Mouse (Mus musculus) intestine, embryonic 15.5 days (tissue): ENCODE measurements around the gene Nupl2. TPM values are rescaled to one million over a fixed set of nuclear protein-coding genes. Genes with fewer than 3 reads are reported as not detected.

Source experiments
- ATAC-seq: fragments of 200-750 bp; cut with Nextera tagmentation; 2 replicates; pipeline ENCODE4 v1.8.0; 2017; ENCODE audit warnings: moderate TSS enrichment, moderate library complexity
- H3K27ac ChIP-seq: fragments of 300-500 bp; sonication (generic); 2 replicates; pipeline ENCODE4 v1.5.1; 2015; ENCODE audit warnings: mild to moderate bottlenecking, inconsistent platforms
- H3K27me3 ChIP-seq: fragments of 300-500 bp; sonication (generic); replicated peaks from 2 replicates; pipeline ENCODE4 v1.6.1; 2015; ENCODE audit warnings: inconsistent platforms
- H3K36me3 ChIP-seq: fragments of 300-500 bp; sonication (generic); 2 replicates; pipeline ENCODE4 v1.6.1; 2015; ENCODE audit warnings: inconsistent platforms
- H3K4me1 ChIP-seq: fragments of 300-500 bp; sonication (generic); replicated peaks from 2 replicates; pipeline ENCODE4 v1.6.1; 2015; ENCODE audit warnings: inconsistent platforms
- H3K4me2 ChIP-seq: fragments of 300-500 bp; sonication (generic); replicated peaks from 2 replicates; pipeline ENCODE4 v1.6.1; 2015; ENCODE audit warnings: mild to moderate bottlenecking, inconsistent platforms
- H3K4me3 ChIP-seq: fragments of 300-500 bp; sonication (generic); replicated peaks from 2 replicates; pipeline ENCODE4 v1.5.1; 2015; ENCODE audit warnings: inconsistent platforms
- H3K9ac ChIP-seq: fragments of 300-500 bp; sonication (generic); 2 replicates; pipeline ENCODE4 v1.6.1; 2015; ENCODE audit warnings: inconsistent platforms
- H3K9me3 ChIP-seq: fragments of 300-500 bp; sonication (generic); 2 replicates; pipeline ENCODE4 v1.6.1; 2016; ENCODE audit warnings: inconsistent platforms
- WGBS: fragments of 180-500 bp; shearing (Covaris S2); methylation state at CpG from one replicate; pipeline ENCODE4 v1.1.7; 2015; 5-methylcytosine and 5-hydroxymethylcytosine counted together
- polyA plus RNA-seq: library from polyadenylated mRNA; unstranded; fragments of >200 nt; fragmentation: Nextera tagmentation; extraction: Ambion mirVana; gene quantifications from 2 replicates; pipeline ENCODE4 v1.2.1, GENCODE M21; 2015

The Nupl2 gene
- polyA plus RNA-seq = 12.3 and 12.8 TPM in 2 replicates

DNA sequence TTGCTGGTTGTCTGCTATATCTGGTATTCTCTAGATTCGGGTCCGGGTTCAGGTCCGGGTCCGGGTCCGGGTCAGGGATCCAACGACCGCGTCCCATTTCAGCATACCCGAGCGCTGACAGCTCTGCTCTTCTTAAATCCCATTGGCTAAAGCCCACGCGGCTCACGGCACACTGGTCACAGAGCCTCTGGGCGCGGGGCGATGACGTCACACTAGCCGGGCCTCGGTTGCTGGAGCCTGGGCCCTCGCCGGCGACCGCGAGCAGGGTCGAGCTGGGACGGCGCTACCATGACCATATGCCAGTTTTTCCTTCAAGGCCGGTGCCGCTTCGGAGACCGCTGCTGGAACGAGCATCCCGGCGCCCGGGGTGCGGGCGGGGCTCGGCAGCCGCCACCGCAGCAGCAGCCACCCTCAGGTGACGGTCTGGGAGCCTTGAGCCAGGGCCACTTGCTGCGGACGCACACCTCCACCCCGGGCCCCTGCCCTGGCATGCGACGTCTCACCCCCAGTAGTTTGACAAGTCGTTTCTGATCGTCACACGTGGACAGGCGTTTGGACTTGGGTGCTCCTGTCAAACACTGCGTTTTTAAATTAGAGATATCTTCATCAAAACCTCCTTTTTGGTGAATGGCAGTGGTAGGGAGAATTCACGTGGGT lies at the start of gene Nupl2:
Gene Nupl2, plus strand, starts transcription at position 175 of the 657 bp plus-strand sequence.
- Histone ChIP-seq H3K4me1 (peaks cover 3% of the 10 kb centered on the region; the same call in 1 of the 2 replicates), H3K4me3 (peak within 1 kb of the TSS; percentile 91), H3K4me2 (peak within 1 kb of the TSS; percentile 78), H3K27ac (peak within 1 kb of the TSS; percentile 70; the same call in 1 of the 2 replicates), H3K9ac (peak within 1 kb of the TSS; percentile 92), H3K27me3 (no peaks in the 10 kb centered on the region), H3K9me3 (no peaks in the 10 kb centered on the region), H3K36me3 (peaks cover 5% of the 10 kb centered on the region)
- peak; percentile 100 for ATAC-seq
- WGBS = under 1% methylated on average over 52 of the region's 52 CpGs

DNA sequence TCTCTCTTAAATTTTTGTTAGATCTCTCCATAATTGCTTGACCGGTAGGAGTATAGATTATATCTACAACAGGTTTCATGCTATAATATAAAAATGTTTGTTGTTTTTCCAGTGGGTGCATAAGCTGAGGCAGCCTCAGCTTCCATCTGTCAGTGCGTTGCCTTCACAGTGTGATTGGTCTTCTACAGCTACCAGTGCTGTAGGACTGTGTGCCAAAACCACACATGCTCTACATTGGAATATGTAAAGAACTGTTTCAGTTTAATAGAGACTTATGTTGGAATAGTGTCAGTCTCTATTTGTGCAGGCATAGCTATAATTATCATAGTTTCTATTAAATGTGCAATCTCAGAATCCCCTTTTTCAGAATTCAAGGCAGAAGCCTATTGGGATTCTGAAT lies 42.5 kb upstream of the Nupl2 start:
- no peak for ATAC-seq
- H3K4me2 ChIP-seq = no peak overlapping the region
- 96% methylated on average over 2 of the region's 2 CpGs for WGBS
- H3K4me1 ChIP-seq = no peaks in the 10 kb centered on the region
- no peaks in the 10 kb centered on the region for H3K9me3 ChIP-seq
- no peaks in the 10 kb centered on the region for H3K27me3 ChIP-seq
- H3K36me3 ChIP-seq = no peaks in the 10 kb centered on the region
- no peak overlapping the region for H3K4me3 ChIP-seq
- no peak overlapping the region for H3K9ac ChIP-seq
- no peak overlapping the region for H3K27ac ChIP-seq

DNA sequence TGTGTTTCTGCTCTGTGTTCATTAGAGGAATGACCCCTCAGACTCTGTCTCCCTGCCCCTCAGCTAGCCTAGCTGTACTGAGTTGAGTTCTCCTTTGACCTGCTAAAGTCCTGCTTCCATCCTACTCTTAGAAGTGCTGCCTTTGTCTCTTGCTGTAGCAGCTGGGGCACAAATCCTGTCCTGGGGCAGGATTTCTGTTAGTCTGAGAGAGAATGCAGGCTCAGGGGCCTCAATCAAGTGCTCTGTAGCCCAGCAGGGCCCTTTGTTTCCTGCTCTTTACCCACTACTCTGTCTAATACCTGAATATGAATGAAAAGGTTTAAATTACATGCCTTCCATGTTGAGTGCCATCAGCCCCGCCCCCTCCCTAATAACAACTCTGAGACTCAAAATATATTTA lies 40.6 kb upstream of the Nupl2 start:
- 88% methylated on average over 1 of the region's 1 CpGs for WGBS
- H3K36me3 ChIP-seq = no peaks in the 10 kb centered on the region

DNA sequence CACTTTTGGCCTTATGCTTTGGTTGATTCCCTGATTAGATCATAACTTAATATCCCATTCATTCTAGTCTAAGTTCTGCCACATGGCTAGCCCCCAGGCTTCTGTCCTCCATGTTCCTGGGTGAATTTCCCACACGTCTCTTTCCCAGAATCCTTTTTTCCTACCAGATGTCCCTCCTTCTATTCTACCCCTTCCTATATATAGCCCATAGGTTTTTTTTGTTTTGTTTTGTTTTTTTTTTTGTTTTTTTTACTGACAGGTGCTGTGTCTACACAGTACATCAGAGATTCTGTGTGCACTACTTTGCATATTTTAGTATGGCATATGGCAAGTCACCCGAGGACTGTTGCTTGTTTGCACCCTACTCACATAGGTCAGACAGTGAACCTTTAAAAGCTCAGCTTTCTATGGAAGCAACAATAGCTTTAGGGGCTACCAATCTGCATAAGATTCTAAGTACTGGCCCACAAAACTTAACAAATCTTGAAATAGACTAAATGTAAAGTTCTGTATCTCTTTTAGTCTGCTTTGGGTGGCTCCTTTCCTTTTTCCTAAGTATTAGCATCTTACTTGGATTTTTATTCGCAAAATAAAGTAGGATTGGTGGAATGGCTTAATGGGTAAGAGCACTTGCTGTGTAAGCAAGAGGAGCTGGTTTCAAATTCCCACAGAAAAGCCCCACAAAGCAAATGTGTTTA lies 40.0 kb upstream of the Nupl2 start:
- Histone ChIP-seq H3K27ac (no peak overlapping the region), H3K9me3 (no peaks in the 10 kb centered on the region), H3K4me1 (no peaks in the 10 kb centered on the region), H3K36me3 (no peaks in the 10 kb centered on the region), H3K4me3 (no peak overlapping the region), H3K27me3 (no peaks in the 10 kb centered on the region), H3K9ac (no peak overlapping the region), H3K4me2 (no peak overlapping the region)
- ATAC-seq = no peak
- 74% methylated on average over 3 of the region's 3 CpGs for WGBS

More for the DNA sequence above, 40.6 kb upstream of the Nupl2 start:
- Histone ChIP-seq H3K9me3 (no peaks in the 10 kb centered on the region), H3K4me3 (no peak overlapping the region), H3K4me2 (no peak overlapping the region), H3K27ac (no peak overlapping the region), H3K9ac (no peak overlapping the region), H3K27me3 (no peaks in the 10 kb centered on the region), H3K4me1 (no peaks in the 10 kb centered on the region)
- ATAC-seq = no peak

DNA sequence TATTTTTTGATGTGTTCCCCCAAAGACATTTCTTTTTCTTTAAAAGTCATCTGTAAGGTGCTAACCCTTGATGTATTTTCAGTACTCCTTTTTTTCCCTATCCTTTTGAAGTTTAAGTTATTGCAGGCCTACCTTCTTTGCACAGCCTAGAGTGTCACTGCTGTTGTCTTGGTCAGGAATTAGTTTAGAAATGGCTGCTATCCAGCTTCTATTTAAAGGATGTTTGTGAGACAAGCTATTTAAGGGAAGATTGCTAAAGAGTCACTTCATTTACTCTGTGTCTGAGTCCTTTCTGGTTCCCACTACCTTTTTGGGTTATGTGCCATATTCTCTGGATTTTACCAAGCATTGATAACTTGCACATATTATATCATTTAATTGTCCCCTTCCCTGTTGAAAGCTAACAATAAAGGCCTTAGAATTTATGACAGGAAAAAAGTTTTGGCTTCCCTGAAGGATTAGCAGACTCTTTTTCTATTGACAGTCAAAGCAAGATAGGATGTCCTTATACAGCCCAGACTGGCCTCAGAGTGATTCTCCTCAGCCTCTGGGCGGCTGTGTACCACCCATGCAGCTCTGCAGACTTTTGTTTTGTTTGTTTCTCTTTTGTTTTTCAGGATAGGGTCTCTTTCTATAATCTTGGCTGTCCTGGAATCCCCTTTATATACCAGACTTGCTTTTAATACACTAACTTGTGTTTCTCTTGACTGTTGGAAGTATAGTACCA lies 38.7 kb upstream of the Nupl2 start:
- H3K4me1 ChIP-seq = no peaks in the 10 kb centered on the region
- H3K27me3 ChIP-seq = no peaks in the 10 kb centered on the region
- WGBS = 79% methylated on average over 1 of the region's 1 CpGs

DNA sequence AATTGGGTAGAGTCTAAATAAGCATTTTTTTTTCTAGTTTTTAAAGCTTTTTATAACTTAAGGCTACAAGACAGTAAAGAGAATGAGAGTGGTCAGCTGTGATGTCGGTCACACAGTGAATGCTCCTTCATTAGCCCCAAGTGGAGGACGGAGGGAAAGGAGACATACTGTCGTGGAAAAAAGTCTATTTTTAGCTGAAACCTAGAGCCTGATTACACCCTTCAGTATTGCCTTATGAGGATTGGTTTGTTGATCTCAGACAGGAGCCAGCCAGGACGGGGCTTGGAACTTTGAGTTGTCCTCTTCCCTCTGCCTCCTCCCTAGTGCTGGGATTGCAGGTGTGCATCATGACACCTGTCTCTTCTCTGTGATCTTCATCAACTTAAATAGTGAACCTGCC lies 37.8 kb upstream of the Nupl2 start:
- Histone ChIP-seq H3K4me2 (no peak overlapping the region), H3K9ac (no peak overlapping the region), H3K4me1 (no peaks in the 10 kb centered on the region), H3K36me3 (no peaks in the 10 kb centered on the region), H3K9me3 (no peaks in the 10 kb centered on the region), H3K27ac (no peak overlapping the region), H3K4me3 (no peak overlapping the region), H3K27me3 (no peaks in the 10 kb centered on the region)
- no peak for ATAC-seq
- 72% methylated on average over 4 of the region's 4 CpGs for WGBS

More for the DNA sequence above, 38.7 kb upstream of the Nupl2 start:
- no peaks in the 10 kb centered on the region for H3K36me3 ChIP-seq
- no peaks in the 10 kb centered on the region for H3K9me3 ChIP-seq
- H3K9ac ChIP-seq = no peak overlapping the region
- no peak for ATAC-seq
- H3K27ac ChIP-seq = no peak overlapping the region
- H3K4me3 ChIP-seq = no peak overlapping the region
- no peak overlapping the region for H3K4me2 ChIP-seq

DNA sequence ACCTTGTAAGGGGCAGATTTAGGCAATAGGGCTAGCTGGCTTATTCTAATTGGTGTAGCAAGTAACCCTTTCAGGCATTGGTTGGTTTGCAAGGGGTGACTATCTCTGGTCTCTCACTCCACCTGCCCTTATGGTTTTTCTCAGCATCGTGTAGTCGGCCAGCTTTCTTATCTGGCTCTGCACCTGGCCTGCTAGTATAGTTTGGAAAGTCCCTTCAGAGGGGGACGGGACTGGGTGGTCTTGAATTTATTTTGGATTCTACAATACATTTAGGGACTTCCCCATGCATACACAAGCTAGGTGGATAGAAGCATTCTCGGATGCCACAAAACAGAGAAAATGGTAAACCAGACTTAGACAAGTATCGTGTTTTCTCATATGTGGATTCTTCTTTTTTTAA lies 17.8 kb upstream of the Nupl2 start:
- Histone ChIP-seq H3K4me1 (no peaks in the 10 kb centered on the region), H3K27me3 (no peaks in the 10 kb centered on the region), H3K27ac (no peak overlapping the region), H3K9ac (no peak overlapping the region), H3K9me3 (no peaks in the 10 kb centered on the region), H3K4me3 (no peak overlapping the region), H3K36me3 (peaks cover 20% of the 10 kb centered on the region; the same call in 1 of the 2 replicates), H3K4me2 (no peak overlapping the region)
- 90% methylated on average over 5 of the region's 5 CpGs for WGBS
- ATAC-seq = no peak

DNA sequence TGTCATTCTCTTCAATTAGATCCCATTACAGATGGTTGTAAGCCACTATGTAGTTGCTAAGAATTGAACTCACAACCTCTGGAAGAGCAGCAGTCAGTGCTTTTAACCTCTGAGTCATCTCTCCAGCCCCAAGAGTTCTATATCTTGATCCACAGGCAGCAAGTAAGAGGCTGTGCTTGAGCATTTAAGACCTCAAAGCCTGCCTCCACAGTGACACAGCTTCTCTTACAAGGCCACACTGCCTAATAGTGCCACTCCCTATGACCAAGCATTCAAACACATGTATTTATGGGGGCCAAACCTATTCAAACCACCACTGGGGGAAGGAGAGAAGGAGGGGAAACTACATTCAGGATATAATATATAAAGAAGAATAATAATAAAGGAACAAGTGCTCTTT lies 12.6 kb upstream of the Nupl2 start:
- no peak for ATAC-seq
- Histone ChIP-seq H3K9ac (no peak overlapping the region), H3K9me3 (no peaks in the 10 kb centered on the region), H3K4me3 (no peak overlapping the region), H3K4me1 (no peaks in the 10 kb centered on the region), H3K27me3 (no peaks in the 10 kb centered on the region), H3K36me3 (peaks cover 5% of the 10 kb centered on the region; the same call in 1 of the 2 replicates), H3K27ac (no peak overlapping the region), H3K4me2 (no peak overlapping the region)

DNA sequence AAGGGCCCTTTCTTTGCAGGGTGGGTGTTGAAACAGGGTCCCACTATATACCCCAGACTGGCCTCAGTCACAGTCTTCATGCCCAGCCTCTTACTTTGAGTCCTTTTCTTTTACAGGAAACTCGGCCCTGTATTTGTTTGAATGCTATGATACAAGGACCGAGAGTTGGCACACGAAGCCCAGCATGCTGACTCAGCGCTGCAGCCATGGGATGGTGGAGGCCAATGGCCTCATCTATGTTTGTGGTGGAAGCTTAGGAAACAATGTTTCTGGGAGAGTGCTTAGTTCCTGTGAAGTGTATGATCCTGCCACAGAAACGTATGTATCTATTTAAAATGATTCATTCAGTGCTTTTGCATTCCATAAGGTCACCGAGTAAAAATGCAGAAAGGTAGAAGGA lies 8.0 kb upstream of the Nupl2 start:
- Histone ChIP-seq H3K4me2 (no peak overlapping the region), H3K9me3 (no peaks in the 10 kb centered on the region), H3K27ac (no peak overlapping the region), H3K4me3 (no peak overlapping the region), H3K36me3 (peaks cover 5% of the 10 kb centered on the region; the same call in 1 of the 2 replicates), H3K4me1 (no peaks in the 10 kb centered on the region), H3K27me3 (no peaks in the 10 kb centered on the region), H3K9ac (no peak overlapping the region)
- 91% methylated on average over 6 of the region's 6 CpGs for WGBS
- ATAC-seq = no peak

DNA sequence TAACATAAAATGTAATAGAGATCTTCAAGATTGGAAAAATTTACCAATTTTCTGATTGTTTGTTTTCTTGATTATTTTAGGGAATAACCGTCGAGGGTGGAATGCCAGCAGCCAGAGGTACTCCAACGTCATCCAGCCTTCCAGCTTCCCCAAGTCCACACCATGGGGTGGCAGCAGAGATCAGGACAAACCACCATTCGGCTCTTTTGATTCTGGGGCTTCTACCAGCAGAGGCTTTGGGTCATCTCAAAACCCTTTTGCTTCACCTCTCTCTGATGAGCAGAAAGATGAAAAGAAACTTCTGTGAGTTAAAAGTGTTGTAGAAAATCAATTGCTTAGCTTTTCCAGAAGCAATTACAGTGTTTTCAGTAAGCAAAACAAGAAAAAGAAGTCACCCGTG lies 2.5 kb downstream of the Nupl2 start:
- no peak overlapping the region for H3K27ac ChIP-seq
- ATAC-seq = no peak
- no peak overlapping the region for H3K9ac ChIP-seq
- H3K4me1 ChIP-seq = peaks cover 3% of the 10 kb centered on the region; the same call in 1 of the 2 replicates
- no peak overlapping the region for H3K4me3 ChIP-seq
- WGBS = 49% methylated on average over 5 of the region's 5 CpGs
- H3K36me3 ChIP-seq = peaks cover 5% of the 10 kb centered on the region
- H3K4me2 ChIP-seq = no peak overlapping the region
- no peaks in the 10 kb centered on the region for H3K9me3 ChIP-seq
- no peaks in the 10 kb centered on the region for H3K27me3 ChIP-seq

DNA sequence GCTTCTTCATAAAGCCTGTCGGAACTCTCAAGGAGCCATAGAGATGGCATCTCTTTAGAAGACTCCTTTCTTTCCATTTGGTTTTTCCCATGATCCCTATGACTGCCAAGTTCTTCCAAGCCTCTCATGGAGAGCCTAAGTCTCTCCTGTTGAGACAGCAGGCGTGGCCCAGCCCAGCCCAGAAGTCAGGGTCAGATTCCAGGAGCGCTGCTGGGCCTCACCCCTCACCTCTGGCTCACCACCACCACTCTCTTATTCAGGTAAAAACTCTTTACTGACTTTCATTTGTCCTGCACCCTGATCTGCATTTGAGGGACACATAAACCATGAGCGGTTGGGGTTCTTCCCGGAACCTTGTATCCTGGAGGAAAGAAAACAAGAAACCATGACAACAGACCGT lies 5.1 kb downstream of the Nupl2 start:
- no peak overlapping the region for H3K27ac ChIP-seq
- no peaks in the 10 kb centered on the region for H3K9me3 ChIP-seq
- H3K4me2 ChIP-seq = no peak overlapping the region
- H3K9ac ChIP-seq = no peak overlapping the region
- H3K27me3 ChIP-seq = no peaks in the 10 kb centered on the region
- ATAC-seq = no peak
- H3K4me3 ChIP-seq = no peak overlapping the region
- WGBS = 89% methylated on average over 6 of the region's 6 CpGs
- peaks cover 3% of the 10 kb centered on the region; the same call in 1 of the 2 replicates for H3K4me1 ChIP-seq
- H3K36me3 ChIP-seq = peaks cover 5% of the 10 kb centered on the region

DNA sequence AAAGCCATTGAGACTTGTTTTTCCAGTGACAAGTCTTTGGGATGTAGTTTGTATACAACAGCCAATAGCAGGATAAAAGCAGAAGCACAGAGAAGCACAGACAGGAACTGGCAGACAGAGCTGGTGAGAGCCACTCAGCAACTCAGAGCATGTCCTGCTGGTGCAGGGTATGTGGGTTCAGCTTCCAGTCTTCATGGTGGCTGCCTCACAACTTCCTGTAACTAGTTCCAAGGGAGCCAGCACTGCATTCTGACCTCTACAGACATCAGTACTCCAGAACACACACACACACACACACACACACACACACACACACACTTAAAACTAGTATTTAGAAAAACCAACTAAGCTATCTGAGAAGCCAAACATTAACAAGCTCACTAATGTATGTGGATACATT lies 7.3 kb downstream of the Nupl2 start:
- Histone ChIP-seq H3K9me3 (no peaks in the 10 kb centered on the region), H3K9ac (no peak overlapping the region), H3K4me3 (no peak overlapping the region), H3K27ac (no peak overlapping the region), H3K27me3 (no peaks in the 10 kb centered on the region), H3K4me2 (no peak overlapping the region), H3K36me3 (peaks cover 5% of the 10 kb centered on the region), H3K4me1 (no peaks in the 10 kb centered on the region)
- ATAC-seq = no peak
